Mouse (Mus musculus) ES-E14 (cell line): Measurements from ENCODE around the gene Gm8773.

ENCODE experiments used
- CHD2 ChIP-seq: IDR thresholded peaks from 2 replicates; pipeline ENCODE4 v1.6.1; 2014; ENCODE audit warnings: mild to moderate bottlenecking, low read depth, low read length, inconsistent platforms
- HCFC1 ChIP-seq: IDR thresholded peaks from 2 replicates; pipeline ENCODE4 v1.6.1; 2012; ENCODE audit warnings: low read length, inconsistent platforms, borderline replicate concordance; ENCODE audit not compliant: insufficient read depth
- MAFK ChIP-seq: IDR thresholded peaks from 2 replicates; pipeline ENCODE4 v1.6.1; 2014; ENCODE audit warnings: mild to moderate bottlenecking, low read depth, low read length, inconsistent platforms; ENCODE audit not compliant: insufficient read depth

DNA sequence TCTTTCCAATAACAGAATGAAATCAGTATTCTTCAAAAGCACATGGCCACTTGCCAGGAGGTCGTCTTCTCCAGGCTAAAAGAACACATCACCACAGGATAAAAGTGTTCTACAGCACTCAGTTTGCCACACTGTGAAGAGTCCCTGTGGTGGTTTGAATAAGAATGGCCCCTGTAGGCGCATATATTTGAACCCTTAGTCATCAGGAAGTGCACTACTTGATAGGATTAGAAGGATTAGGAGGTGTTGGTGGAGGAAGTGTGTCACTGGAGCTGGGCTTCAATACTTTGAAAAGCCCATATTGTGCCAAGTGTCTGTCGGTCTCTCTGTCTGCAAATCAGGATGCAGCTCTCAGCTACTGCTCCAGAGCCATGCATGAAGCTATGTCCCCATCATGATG lies 33.2 kb upstream of the Gm8773 start:
- TF ChIP-seq MAFK, result no peak
- no peak for TF ChIP-seq CHD2
- TF ChIP-seq HCFC1, result no peak
